Mouse (Mus musculus): Measurements from ENCODE around the gene AF366264. TPM values are rescaled to one million over a fixed set of nuclear protein-coding genes. Genes with fewer than 3 reads are reported as not detected.

AF366264 gene
- polyA plus RNA-seq (2012; rRNA removed), result not detected in 2 replicates

GRCm38 (mm10) chr8:13838289-13838688, at the start of gene AF366264:
AF366264 (minus strand) TSS chr8:13838389.

DNA sequence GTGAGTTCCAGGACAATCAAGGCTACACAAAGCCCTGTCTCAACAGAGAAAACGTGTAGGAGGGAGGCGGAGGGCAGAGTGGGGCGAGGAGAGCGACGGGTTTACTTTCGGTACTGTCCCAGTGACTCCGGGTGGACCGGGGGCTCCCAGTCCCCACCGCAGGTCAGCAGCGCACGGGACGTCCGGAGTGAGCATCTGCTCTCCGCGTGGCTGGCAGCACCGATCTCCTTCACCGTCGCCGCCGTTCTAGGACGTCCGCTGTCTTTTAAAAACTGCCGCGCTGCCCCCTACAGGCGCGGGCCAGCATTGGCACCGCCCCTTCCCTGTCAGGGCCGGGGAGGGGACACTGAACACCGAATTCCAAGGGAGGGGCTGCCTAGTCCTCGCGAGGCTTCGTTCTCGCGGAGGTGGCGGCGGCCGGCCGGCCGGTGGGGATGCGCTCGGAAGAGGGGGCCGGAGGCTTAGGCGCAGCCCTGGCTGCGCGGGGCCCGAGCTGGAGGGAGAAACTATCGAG, 52.9 kb downstream of the AF366264 start, which contains the start of gene Upf3a:
Gene Upf3a, plus strand, starts transcription at position 366 of the 514 bp plus-strand sequence.

Other genes starting within 250 kb of the AF366264 start
- 10.8 and 11.9 TPM in 2 replicates for gene Rasa3, start 160.8 kb downstream of the AF366264 start, polyA plus RNA-seq (2012; rRNA removed)
- gene Cfap97d2, start 132.5 kb downstream of the AF366264 start, polyA plus RNA-seq (2012; rRNA removed), result 0.05 and 0.07 TPM in 2 replicates
- gene Cdc16, start 80.7 kb downstream of the AF366264 start, polyA plus RNA-seq (2012; rRNA removed), result 31.0 and 33.6 TPM in 2 replicates
- 9.1 and 10.0 TPM in 2 replicates for gene Upf3a, start 52.8 kb downstream of the AF366264 start, polyA plus RNA-seq (2012; rRNA removed)
- 7.6 and 8.4 TPM in 2 replicates for gene Champ1, start 31.3 kb upstream of the AF366264 start, polyA plus RNA-seq (2012; rRNA removed)
- gene Coprs, start 51.9 kb upstream of the AF366264 start, polyA plus RNA-seq (2012; rRNA removed), result 3.2 and 3.5 TPM in 2 replicates